Mouse (Mus musculus): ENCODE data around the gene Nptxr. TPM values are rescaled to one million over a fixed set of nuclear protein-coding genes. Genes with fewer than 3 reads are reported as not detected.
"Not testable (repeated sequence)": the region's sequence is repeated elsewhere in the genome, so short reads cannot be mapped to it uniquely, and the experiment has no call there.

Gene Nptxr
- polyA plus RNA-seq, 1 experiment from 2014 or later, result 2.2 TPM

GRCm38 (mm10) chr15:79826221-79826935, 21.8 kb upstream of the Nptxr start:
- H3K9ac ChIP-seq (ENCODE audit: low read length), result no peak overlapping the region
- H3K27me3 ChIP-seq (replicated peaks; ENCODE audit: control insufficient read depth, insufficient read depth, low read length), result no peaks in the 10 kb centered on the region
- 85% methylated on average over 9 of the region's 9 CpGs for WGBS
- no peaks in the 10 kb centered on the region for H3K9me3 ChIP-seq (ENCODE audit: control insufficient read depth, low read length)
- peaks cover 48% of the 10 kb centered on the region for H3K36me3 ChIP-seq (ENCODE audit: control insufficient read depth, insufficient read depth, low read length)
- DNase-seq (ENCODE audit: low spot score), result no peak
- ATAC-seq (replicated peaks; ENCODE audit: low FRiP score, low TSS enrichment, low read depth), result no peak
- no peak overlapping the region for H3K4me2 ChIP-seq (ENCODE audit: low read length)
- H3K4me1 ChIP-seq (replicated peaks; ENCODE audit: control insufficient read depth, insufficient read depth, low read length), result peaks cover 4% of the 10 kb centered on the region; the same call in 1 of the 2 replicates
- no peak overlapping the region for H3K27ac ChIP-seq (ENCODE audit: low read depth)
- H3K4me3 ChIP-seq (ENCODE audit: low read depth, low read length), result no peak overlapping the region

GRCm38 (mm10) chr15:79825146-79825825, 20.7 kb upstream of the Nptxr start:
- Histone ChIP-seq H3K27ac (ENCODE audit: low read depth) (no peak overlapping the region), H3K27me3 (replicated peaks; ENCODE audit: control insufficient read depth, insufficient read depth, low read length) (no peaks in the 10 kb centered on the region), H3K9me3 (ENCODE audit: control insufficient read depth, low read length) (no peaks in the 10 kb centered on the region), H3K4me1 (replicated peaks; ENCODE audit: control insufficient read depth, insufficient read depth, low read length) (peaks cover 4% of the 10 kb centered on the region; the same call in 1 of the 2 replicates), H3K9ac (ENCODE audit: low read length) (no peak overlapping the region), H3K4me2 (ENCODE audit: low read length) (no peak overlapping the region), H3K4me3 (ENCODE audit: low read depth, low read length) (no peak overlapping the region), H3K36me3 (ENCODE audit: control insufficient read depth, insufficient read depth, low read length) (peaks cover 45% of the 10 kb centered on the region)
- ATAC-seq (replicated peaks; ENCODE audit: low FRiP score, low TSS enrichment, low read depth), result no peak
- WGBS, result 64% methylated on average over 14 of the region's 14 CpGs
- DNase-seq (ENCODE audit: low spot score), result no peak

DNA sequence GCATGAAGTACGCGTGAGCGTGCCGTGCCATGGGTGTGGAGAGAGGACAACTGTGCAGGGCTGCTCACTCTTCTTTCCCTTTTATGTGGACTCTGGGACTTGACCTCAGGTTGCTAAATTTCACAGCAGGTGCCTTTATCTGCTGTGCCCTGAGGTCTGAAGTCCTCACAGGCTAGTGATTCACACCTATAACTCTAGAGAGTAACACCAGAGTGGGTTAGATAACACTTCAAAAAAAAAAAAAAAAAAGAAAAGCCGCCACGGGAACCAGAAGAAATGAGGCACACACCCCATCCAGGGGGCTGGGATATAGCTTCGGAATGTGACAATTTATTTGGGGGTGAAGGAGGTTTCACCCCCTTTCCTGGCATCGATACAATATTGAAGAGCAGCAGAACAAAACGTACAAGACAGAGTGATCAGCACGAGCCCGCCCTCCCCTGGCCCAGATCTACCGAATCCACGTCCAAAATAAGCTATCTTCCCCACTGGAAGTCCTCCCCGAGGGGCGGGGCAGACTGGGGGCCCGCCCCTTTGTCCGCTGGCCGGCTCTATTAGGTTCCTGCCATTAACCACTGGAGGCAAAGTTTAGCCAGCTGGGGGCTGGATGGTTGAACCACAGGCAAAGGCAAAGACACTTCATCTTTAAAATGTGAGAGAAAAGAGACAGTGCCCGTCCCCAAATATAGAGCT, 19.2 kb upstream of the Nptxr start:
- Histone ChIP-seq H3K4me2 (ENCODE audit: low read length) (no peak overlapping the region), H3K4me3 (ENCODE audit: low read depth, low read length) (no peak overlapping the region), H3K9me3 (ENCODE audit: control insufficient read depth, low read length) (no peaks in the 10 kb centered on the region; the same call in 1 of the 2 replicates), H3K27me3 (replicated peaks; ENCODE audit: control insufficient read depth, insufficient read depth, low read length) (no peaks in the 10 kb centered on the region), H3K27ac (ENCODE audit: low read depth) (no peak overlapping the region), H3K36me3 (ENCODE audit: control insufficient read depth, insufficient read depth, low read length) (peaks cover 37% of the 10 kb centered on the region), H3K9ac (ENCODE audit: low read length) (no peak overlapping the region), H3K4me1 (replicated peaks; ENCODE audit: control insufficient read depth, insufficient read depth, low read length) (peaks cover 4% of the 10 kb centered on the region; the same call in 1 of the 2 replicates)
- ATAC-seq (replicated peaks; ENCODE audit: low FRiP score, low TSS enrichment, low read depth) (no peak), DNase-seq (ENCODE audit: low spot score) (no peak)
- 67% methylated on average over 19 of the region's 19 CpGs for WGBS

- no peak for ATAC-seq (replicated peaks; ENCODE audit: low FRiP score, low TSS enrichment, low read depth)
- H3K4me1 ChIP-seq (replicated peaks; ENCODE audit: control insufficient read depth, insufficient read depth, low read length), result peaks cover 4% of the 10 kb centered on the region; the same call in 1 of the 2 replicates
- DNase-seq (ENCODE audit: low spot score), result no peak
- peaks cover 4% of the 10 kb centered on the region; the same call in 1 of the 2 replicates for H3K9me3 ChIP-seq (ENCODE audit: control insufficient read depth, low read length)
- no peak overlapping the region for H3K27ac ChIP-seq (ENCODE audit: low read depth)
- no peak overlapping the region for H3K9ac ChIP-seq (ENCODE audit: low read length)
- H3K36me3 ChIP-seq (ENCODE audit: control insufficient read depth, insufficient read depth, low read length), result peaks cover 26% of the 10 kb centered on the region
- no peaks in the 10 kb centered on the region for H3K27me3 ChIP-seq (replicated peaks; ENCODE audit: control insufficient read depth, insufficient read depth, low read length)
- WGBS, result 69% methylated on average over 13 of the region's 13 CpGs
- H3K4me2 ChIP-seq (ENCODE audit: low read length), result no peak overlapping the region
- no peak overlapping the region for H3K4me3 ChIP-seq (ENCODE audit: low read depth, low read length)
Measured at GRCm38 (mm10) chr15:79822265-79823199, 18.0 kb upstream of the Nptxr start.

DNA sequence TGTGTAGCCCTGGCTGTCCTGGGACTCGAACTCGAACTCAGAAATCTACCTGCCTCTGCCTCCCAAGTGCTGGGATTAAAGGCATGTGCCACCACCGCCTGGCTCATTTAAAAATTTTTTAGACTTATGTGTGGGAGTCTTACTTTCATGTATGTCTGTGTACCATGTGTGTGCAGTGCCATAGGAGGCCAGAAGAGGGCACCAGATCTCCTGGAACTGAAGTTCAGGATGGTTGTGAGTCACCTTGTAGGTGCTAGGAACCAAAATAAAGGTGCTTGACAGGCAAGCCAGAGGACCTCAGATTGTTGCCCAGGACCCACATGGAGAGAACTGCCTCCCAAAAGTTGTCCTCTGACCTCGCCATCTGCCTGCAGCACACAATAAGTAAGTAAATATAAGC, 13.8 kb upstream of the Nptxr start:
- H3K27me3 ChIP-seq (replicated peaks; ENCODE audit: control insufficient read depth, insufficient read depth, low read length), result no peaks in the 10 kb centered on the region
- H3K9me3 ChIP-seq (ENCODE audit: control insufficient read depth, low read length), result peaks cover 4% of the 10 kb centered on the region; the same call in 1 of the 2 replicates
- no peak overlapping the region for H3K9ac ChIP-seq (ENCODE audit: low read length)
- DNase-seq (ENCODE audit: low spot score) (no peak), ATAC-seq (replicated peaks; ENCODE audit: low FRiP score, low TSS enrichment, low read depth) (no peak)
- H3K36me3 ChIP-seq (ENCODE audit: control insufficient read depth, insufficient read depth, low read length), result peaks cover 5% of the 10 kb centered on the region
- H3K4me3 ChIP-seq (ENCODE audit: low read depth, low read length), result no peak overlapping the region
- 79% methylated on average over 4 of the region's 4 CpGs for WGBS
- no peaks in the 10 kb centered on the region for H3K4me1 ChIP-seq (replicated peaks; ENCODE audit: control insufficient read depth, insufficient read depth, low read length)
- H3K27ac ChIP-seq (ENCODE audit: low read depth), result no peak overlapping the region
- no peak overlapping the region for H3K4me2 ChIP-seq (ENCODE audit: low read length)

GRCm38 (mm10) chr15:79813666-79814258, 9.2 kb upstream of the Nptxr start:
- Histone ChIP-seq H3K9me3 (ENCODE audit: control insufficient read depth, low read length) (peaks cover 4% of the 10 kb centered on the region; the same call in 1 of the 2 replicates), H3K9ac (ENCODE audit: low read length) (no peak overlapping the region), H3K36me3 (ENCODE audit: control insufficient read depth, insufficient read depth, low read length) (no peaks in the 10 kb centered on the region), H3K27me3 (replicated peaks; ENCODE audit: control insufficient read depth, insufficient read depth, low read length) (0 out of 2 replicates have a peak, but pooled peaks cover 5% of the 10 kb centered on the region), H3K27ac (ENCODE audit: low read depth) (no peak overlapping the region), H3K4me3 (ENCODE audit: low read depth, low read length) (no peak overlapping the region), H3K4me1 (replicated peaks; ENCODE audit: control insufficient read depth, insufficient read depth, low read length) (no peaks in the 10 kb centered on the region), H3K4me2 (ENCODE audit: low read length) (no peak overlapping the region)
- ATAC-seq (replicated peaks; ENCODE audit: low FRiP score, low TSS enrichment, low read depth) (no peak), DNase-seq (ENCODE audit: low spot score) (no peak)
- WGBS, result 43% methylated on average over 8 of the region's 8 CpGs

- H3K27ac ChIP-seq (ENCODE audit: low read depth); DNase-seq (ENCODE audit: low spot score); H3K4me3 ChIP-seq (ENCODE audit: low read depth, low read length); H3K9ac ChIP-seq (ENCODE audit: low read length); H3K27me3 ChIP-seq (replicated peaks; ENCODE audit: control insufficient read depth, insufficient read depth, low read length); H3K9me3 ChIP-seq (ENCODE audit: control insufficient read depth, low read length); ATAC-seq (replicated peaks; ENCODE audit: low FRiP score, low TSS enrichment, low read depth); H3K36me3 ChIP-seq (ENCODE audit: control insufficient read depth, insufficient read depth, low read length); H3K4me2 ChIP-seq (ENCODE audit: low read length); H3K4me1 ChIP-seq (replicated peaks; ENCODE audit: control insufficient read depth, insufficient read depth, low read length): not testable (repeated sequence)
- 59% methylated on average over 2 of the region's 2 CpGs for WGBS
Measured at GRCm38 (mm10) chr15:79812840-79813239, 8.3 kb upstream of the Nptxr start.
